Mouse (Mus musculus): ENCODE results near the gene Vstm5.
"Not testable (repeated sequence)": the region's sequence is repeated elsewhere in the genome, so short reads cannot be mapped to it uniquely, and the experiment has no call there.

Gene Vstm5

DNA sequence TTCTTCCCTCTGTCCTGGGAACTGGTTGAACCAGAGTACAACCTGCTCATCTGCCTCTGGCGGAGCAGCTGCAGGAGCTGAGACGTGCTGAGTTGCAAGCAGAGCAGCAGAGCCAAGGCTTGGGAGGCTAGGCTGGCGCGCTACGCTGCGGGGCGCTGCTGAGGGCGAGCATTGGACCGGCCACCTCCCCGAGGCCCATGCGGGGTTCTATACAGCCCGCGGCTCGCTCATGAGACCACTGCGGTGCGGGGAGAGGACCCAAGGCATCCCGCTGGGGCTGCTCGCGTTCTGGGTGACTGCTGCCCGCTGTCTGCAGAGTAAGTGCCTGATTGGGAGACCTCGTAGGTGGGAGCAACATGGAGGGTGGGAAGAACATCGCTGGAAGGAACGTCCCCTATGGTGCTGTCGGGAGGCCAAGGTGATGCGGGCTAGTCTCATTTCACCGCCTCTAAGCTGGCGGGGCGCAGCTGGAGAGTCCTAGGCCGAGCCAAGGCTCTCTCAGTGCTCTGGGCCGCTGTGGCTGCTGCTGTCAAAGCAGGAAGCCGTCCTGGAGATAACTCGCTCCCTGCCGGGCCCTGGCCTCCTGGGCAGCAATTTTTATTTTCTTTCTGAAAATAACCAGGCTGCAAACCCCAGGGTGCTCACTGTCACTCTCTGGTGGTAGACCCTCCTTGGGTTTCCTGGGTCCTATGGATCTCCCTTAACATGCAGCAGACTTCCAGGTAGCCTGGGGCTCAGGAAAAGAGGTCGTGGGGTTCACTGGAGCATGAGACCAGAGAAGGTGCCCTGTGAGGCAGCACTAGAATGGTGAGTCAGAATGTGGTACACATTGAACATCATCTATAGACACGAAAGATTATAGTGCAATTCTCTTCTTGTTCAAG, at the start of gene Vstm5:
TSS of gene Vstm5 (plus strand) at position 4 of the 884 bp plus-strand sequence.
- DNase-seq = peak; percentile 63 to 74

DNA sequence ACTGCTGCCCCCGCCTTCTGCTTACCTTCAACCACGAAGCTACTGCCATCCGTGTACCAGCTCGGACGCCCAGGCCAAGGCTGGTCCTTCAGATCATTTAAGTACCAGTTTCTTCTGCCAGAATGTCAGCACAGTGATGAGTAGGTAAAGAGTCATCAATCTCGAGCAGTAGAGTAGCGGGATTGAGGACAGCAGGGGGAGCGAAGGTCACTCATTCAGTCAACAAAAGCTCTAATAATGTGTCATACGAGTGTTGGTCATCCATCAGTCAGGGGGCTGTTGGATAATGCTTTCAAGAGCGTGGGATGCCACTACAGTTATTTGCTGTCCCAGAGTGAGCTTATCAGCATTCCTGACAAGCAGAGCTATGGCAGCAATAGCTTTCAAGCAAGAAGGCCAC, 44.0 kb upstream of the Vstm5 start:
- DNase-seq = not testable (repeated sequence)

DNA sequence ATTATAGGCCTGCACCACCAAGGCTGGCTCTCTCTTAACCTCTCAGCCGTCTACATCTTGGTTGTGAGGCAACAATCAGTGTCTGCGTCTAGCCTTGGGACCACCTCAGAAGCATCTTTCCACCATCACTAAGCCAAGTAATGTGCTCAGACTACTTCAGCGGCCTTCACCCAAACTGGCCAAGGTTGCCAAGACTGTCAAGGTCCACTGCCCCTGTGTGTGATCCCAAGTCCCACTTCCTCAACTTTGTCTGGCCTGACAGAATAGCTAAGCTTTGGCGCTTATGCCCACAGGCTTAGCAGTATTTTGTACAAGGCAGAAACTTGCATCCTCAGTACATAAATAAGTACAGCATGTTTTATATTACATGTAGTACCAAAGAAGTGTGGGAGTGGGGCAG, 32.2 kb upstream of the Vstm5 start:
- no peak for DNase-seq

DNA sequence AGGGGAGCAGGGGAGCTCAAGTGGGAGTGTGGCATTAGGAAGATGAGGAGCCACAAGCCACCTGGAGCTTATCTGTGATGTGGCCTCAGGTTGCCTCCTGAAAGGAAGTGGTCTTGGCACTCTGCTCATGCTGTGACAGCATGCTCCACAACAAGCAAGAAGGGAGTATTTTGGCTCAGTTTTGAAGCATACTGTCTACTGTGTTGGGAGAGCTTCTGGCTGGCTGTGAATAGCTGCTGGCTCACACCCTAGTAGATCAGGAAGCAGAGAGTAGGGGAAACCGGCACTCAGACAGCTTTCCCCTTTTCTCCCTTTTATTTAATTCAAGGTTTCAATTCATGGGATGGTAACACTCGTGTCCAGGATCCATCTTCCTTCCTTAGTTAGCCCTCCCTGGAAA, 29.5 kb upstream of the Vstm5 start:
- DNase-seq = no peak

- no peak for DNase-seq
These were observed 27.0 kb upstream of the Vstm5 start for GRCm38 (mm10) chr9:15211876-15212275.

DNA sequence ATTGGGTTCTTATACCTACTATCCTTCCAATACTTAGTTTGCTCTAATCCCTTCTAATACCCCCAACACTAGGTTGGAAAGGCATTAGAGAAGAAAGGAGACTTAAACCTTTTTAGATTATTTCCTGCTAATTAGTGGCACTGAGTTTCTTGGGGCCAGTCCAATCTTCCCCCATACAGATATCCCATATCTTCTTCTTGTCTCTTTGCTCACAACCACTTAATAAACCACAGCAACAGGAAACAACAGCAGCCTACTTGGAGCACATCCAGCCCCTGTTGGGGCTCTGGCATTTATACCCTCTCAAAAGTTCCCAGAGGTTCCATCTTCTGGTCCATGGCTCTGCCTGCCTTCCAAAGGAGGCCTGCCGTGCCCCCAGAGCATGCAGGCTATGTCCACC, 25.1 kb upstream of the Vstm5 start:
- DNase-seq = no peak

DNA sequence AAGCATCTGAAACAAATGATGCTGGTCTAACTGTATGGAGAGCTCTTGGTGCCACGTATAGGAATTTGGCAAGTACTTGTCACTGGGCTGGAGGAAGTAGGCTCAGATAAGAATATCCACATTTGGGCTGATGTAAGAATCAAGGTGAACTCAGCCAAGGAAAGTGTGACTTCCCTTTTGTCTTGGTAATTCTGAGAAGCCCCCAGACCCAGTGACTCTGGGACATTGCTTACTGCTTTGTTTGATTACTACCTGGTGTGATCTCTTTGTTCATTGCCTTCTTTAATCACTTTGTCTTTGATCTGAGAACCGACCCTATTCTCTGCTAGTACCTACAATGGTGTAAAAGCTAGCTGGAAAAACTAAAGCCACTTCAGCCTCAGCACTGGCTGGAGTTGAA, 13.9 kb upstream of the Vstm5 start:
- DNase-seq = no peak

DNA sequence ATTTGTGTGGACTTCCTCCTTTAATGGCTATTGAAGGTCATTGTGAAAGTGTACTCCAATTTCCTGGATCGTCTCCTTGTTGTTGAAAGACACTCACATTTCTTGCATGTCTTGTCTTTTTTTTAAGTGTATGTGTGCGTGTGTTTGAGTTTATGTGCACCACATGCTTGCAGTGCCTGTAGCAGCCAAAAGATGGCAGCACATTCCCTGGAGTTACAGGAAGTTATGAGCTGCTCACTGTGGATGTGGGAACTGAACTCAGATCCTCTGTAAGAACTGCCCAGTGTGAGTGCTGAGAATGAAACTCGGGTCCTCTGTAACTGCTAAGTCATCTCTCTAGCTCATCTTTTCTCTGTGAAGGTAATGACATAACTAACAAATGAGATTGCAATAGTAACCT, 6.4 kb upstream of the Vstm5 start:
- no peak for DNase-seq

- no peak for DNase-seq
These were observed 5.2 kb upstream of the Vstm5 start for GRCm38 (mm10) chr9:15233604-15234003.

DNA sequence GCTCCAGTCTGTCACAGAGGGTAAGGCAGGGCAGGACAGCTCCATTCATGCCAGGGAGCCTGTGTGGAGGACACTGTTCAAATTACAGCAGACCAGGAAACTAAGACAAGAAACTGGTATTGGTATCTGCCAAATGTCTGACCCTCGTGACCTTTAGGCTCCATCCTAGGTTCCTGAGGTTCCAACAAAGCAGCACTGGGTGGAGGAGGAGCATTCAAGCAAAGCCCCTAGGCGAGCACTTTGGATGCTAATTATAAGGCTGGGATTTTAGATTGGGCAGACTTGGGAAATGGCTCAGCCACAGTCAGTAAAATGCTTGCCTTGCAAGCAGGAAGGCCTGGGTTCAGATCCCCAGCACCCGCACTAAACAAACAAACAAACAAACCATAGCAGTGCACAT, 2.9 kb upstream of the Vstm5 start:
- DNase-seq = no peak

DNA sequence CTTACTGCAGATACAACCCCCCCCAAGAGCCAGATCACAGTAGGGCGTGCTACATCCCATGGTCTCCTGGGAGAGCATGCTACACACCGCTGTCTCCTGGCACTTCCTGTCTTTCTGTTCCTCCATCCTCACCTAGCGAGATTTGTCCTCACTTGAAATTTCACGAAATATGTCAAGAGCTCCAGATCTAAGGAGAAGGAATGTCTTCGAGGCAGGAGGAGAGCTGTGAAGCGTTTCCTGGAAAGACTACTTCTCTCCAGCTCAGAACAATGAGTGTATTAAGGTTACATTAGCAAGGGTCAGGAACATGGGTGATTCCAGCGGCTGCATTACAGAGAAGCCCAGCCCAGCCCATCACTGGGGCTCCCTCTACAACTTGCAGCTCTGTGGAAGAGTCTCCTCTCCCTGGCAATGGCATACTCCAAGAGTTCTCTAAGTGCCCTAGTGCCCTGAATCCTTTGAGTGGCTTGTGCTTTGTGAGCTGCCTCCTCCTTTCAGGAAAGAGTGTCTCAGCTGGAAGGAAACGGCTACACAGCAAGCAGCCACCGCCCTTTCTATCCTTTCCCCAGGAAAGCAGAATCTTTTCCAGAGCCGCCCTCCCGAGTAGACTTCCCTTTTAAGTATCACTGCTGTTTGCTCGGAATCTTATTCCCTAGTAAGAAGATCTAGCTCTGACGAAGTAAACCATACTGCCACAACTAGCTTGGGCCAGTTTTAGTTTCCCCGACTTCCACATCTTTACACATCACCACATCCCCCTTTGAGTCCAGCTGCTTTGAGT, 1.1 kb upstream of the Vstm5 start:
- peak in 1 of 2 experiments; percentile 27 for DNase-seq

GRCm38 (mm10) chr9:15238297-15238990, 401 bp upstream of the Vstm5 start:
- peak in 1 of 2 experiments; percentile 22 for DNase-seq

GRCm38 (mm10) chr9:15240006-15240405, 1.2 kb downstream of the Vstm5 start:
- no peak for DNase-seq

DNA sequence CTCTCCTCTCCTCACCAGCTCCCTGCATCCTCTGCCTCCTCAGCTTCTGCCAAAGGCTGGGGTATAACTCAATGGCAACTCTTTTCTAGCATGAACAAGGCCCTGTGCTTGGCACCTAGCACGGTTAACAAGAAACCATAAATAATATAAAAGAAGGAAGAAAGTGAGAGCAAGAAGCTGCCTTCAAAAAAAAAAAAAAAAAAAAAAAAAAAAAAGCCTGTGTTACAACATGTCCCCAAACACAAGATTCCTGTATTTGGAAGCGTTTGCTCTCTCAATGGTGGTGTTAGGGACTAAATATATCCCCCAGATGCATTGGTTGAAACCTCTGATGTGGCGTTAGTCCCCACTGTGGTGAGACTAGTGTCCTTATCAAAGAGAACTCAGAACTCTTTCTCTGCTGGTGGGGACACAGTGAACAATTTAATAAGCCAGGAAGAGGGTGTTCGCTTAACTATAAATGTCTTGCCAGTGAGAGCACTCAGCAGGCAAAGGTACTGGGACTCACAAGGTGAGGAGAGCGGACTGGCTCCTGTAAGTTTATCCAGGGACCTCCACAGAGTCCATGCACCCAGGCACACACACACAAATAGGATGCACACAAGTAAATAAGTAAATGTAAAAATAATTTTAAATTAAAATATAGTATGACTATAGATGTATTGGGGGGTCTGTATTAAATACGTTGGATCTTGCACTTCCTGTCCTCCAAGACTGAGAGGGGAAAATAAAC, 2.2 kb downstream of the Vstm5 start:
- no peak for DNase-seq

GRCm38 (mm10) chr9:15241596-15241939, 2.7 kb downstream of the Vstm5 start:
- DNase-seq = peak; percentile 83 to 86

GRCm38 (mm10) chr9:15242130-15242529, 3.3 kb downstream of the Vstm5 start:
- DNase-seq = no peak

- no peak for DNase-seq
These were observed 6.7 kb downstream of the Vstm5 start for GRCm38 (mm10) chr9:15245319-15246075.

GRCm38 (mm10) chr9:15250376-15250775, 11.5 kb downstream of the Vstm5 start:
- DNase-seq = peak; percentile 21 to 22

DNA sequence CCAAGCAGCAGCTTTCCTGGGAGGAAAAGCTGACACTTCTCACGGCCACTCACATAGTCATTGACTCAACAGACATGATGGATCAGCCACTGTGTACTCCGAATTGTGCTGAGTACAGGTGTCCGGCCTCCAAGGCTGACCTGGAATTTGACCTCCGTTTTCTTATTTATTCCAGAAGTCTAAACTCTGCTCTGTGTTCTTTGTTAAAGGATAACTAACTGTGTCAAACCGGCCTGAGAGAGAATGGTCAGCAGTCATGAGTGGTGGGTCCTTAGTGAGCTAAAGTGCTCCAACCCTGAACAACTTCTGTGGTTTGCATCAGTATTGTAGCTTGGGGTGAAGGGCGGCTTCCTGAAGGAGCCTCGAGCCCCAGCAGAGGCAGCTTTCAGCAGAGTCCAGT, 13.4 kb downstream of the Vstm5 start:
- DNase-seq = no peak

DNA sequence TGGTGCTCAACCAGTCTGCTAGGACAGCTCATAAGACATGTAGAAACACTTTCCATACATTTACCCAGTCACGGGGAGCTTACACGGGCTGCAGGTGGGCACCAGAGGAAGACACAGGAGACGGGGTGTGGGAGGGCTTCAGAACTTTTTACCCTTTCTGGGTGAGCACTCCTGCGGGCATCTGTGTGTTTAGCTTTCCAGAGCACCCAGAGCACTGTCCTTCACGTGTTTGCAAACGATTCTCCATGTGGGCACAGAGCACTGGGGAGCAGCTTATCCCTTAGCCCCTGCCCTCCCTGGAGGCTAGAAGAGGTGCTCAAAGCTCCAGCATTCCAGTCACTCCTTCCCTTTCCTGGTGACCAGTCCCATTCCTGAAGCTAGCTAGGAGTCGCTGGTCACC, 15.7 kb downstream of the Vstm5 start:
- DNase-seq = no peak

GRCm38 (mm10) chr9:15256214-15256613, 17.4 kb downstream of the Vstm5 start:
- DNase-seq = no peak

DNA sequence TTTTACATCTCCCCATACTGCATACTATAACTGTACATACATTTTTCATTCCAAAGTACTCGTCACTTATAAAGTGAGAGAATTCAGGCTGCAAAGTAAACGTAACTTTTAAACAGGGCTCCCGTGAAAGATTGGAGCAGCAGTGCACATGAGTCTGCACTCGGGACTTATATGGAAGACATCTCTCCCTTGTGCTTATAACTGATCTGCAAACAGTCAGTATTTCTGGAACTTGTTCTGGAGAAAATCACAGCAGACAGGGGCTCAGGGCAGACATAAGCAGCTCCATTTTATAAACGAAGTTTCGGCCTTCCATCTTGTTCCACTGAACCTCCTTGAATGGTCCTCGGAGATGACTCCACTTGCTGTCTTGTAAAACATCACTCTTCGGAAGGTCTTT, 23.1 kb downstream of the Vstm5 start:
- no peak for DNase-seq

All from kidney, postnatal 4 days (tissue).